Mouse (Mus musculus): Measurements from ENCODE around the gene Ficd. TPM values are rescaled to one million over a fixed set of nuclear protein-coding genes. Genes with fewer than 3 reads are reported as not detected.
A peak's percentile ranks its signal among the peaks of the same experiment; 100 is the strongest.

Ficd gene
- polyA plus RNA-seq (2015; fragmentation: Nextera tagmentation; extraction: Ambion mirVana): 6.1 and 7.0 TPM in 2 replicates

DNA sequence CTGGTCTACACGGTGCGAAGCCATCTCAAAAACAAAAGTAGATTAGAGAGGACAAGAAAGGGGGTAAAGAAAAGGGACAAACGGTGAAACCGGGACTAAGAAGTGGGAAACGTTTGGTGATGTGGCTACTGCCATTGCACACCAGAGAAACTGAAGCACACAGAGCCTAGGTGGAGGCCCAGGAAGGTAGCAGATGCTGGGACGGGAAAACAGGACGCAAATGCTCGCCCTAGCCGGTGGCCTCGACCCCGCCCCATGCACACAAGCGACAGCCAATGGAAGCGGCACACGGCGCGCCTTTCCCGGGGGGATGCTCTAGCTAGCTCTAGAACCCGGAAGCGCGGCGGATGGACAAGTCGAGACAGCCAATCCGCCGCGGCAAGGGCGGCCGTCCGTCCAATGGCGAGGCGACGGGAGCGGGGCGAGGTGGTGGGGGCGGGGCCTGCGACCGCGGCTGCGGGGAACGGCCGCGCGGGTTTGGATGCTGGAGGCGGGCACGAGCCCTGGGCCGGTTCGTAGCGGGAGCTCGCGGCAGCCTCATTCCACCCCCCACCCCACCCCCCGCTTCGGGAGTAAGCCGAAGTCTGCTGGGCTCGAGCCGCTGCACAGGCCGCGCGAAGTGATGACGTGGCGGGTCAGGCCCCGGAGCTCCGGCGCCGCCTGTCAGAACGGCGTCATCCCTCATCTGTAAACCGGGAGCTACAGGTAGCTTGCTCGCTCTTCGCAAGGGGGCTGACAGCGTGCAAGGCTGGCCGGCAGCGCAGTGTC, at the start of gene Ficd:
Gene Ficd, plus strand, starts transcription at position 459 of the 768 bp plus-strand sequence.
- Histone ChIP-seq H3K9me3 (ENCODE audit: low read length) (no peaks in the 10 kb centered on the region), H3K36me3 (ENCODE audit: insufficient read depth, low read length) (peaks cover 30% of the 10 kb centered on the region), H3K4me2 (replicated peaks; ENCODE audit: low read depth, low read length) (peak within 1 kb of the TSS; percentile 95), H3K9ac (replicated peaks; ENCODE audit: low read length) (peak within 1 kb of the TSS; percentile 83), H3K4me1 (ENCODE audit: insufficient read depth, low read length) (peaks cover 22% of the 10 kb centered on the region), H3K27me3 (ENCODE audit: insufficient read depth, low read length) (no peaks in the 10 kb centered on the region), H3K27ac (ENCODE audit: low read length) (peak within 1 kb of the TSS; percentile 93), H3K4me3 (ENCODE audit: low read length) (peak within 1 kb of the TSS; percentile 75)
- WGBS: under 1% methylated on average over 71 of the region's 71 CpGs
- ATAC-seq (ENCODE audit: low FRiP score, low TSS enrichment): peak; percentile 97

DNA sequence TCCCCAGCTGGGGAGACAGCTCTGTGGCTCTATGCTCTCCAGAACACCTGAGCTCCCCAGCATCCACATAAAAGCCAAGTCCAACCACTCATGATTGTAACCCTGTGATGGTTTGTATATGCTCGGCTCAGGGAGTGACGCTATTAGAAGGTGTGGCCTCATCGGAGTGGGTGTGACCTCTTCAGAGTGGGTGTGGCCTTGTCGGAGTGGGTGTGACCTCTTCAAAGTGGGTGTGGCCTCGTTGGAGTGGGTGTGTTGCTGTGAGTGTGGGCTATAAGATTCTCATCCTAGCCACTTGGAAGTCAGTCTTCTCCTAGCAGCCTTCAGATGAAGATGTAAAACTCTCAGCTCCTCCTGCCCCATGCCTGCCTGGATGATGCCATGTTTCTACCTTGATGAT, 48.1 kb upstream of the Ficd start:
- H3K9ac ChIP-seq (replicated peaks; ENCODE audit: low read length): no peak overlapping the region
- no peak for ATAC-seq (ENCODE audit: low FRiP score, low TSS enrichment)
- no peaks in the 10 kb centered on the region for H3K36me3 ChIP-seq (ENCODE audit: insufficient read depth, low read length)
- H3K4me3 ChIP-seq (ENCODE audit: low read length): no peak overlapping the region
- H3K27me3 ChIP-seq (ENCODE audit: insufficient read depth, low read length): no peaks in the 10 kb centered on the region
- 83% methylated on average over 5 of the region's 5 CpGs for WGBS
- no peaks in the 10 kb centered on the region for H3K9me3 ChIP-seq (ENCODE audit: low read length)
- no peak overlapping the region for H3K4me2 ChIP-seq (replicated peaks; ENCODE audit: low read depth, low read length)
- no peaks in the 10 kb centered on the region for H3K4me1 ChIP-seq (ENCODE audit: insufficient read depth, low read length)
- no peak overlapping the region for H3K27ac ChIP-seq (ENCODE audit: low read length)

DNA sequence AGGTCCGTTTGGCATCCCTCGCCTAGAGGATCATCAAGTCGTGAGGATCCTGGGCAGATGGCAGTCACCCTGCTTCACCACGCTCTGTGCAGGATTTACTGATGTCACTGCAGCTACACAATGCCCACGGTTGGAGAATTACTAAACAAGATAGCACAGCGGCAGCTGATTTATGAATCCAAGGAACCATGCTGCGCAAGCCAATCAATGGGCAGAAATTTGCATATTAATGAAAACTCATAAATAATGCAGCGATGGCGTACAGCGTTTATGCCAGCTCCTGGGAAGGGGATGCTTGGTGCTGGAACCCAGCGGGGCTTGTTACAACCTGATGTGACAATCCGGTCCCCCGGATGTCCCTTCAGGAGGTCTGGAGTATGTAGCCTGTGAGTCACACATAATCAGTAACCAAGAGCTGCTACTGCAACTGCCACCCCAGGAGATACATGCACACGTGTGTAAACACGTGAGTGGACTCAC, 45.5 kb upstream of the Ficd start:
- no peak overlapping the region for H3K27ac ChIP-seq (ENCODE audit: low read length)
- peaks cover 5% of the 10 kb centered on the region; the same call in 1 of the 2 replicates for H3K9me3 ChIP-seq (ENCODE audit: low read length)
- H3K4me2 ChIP-seq (replicated peaks; ENCODE audit: low read depth, low read length): no peak overlapping the region
- no peak overlapping the region for H3K9ac ChIP-seq (replicated peaks; ENCODE audit: low read length)
- 77% methylated on average over 15 of the region's 15 CpGs for WGBS
- H3K4me1 ChIP-seq (ENCODE audit: insufficient read depth, low read length): 0 out of 2 replicates have a peak, but pooled peaks cover 7% of the 10 kb centered on the region
- H3K36me3 ChIP-seq (ENCODE audit: insufficient read depth, low read length): no peaks in the 10 kb centered on the region
- H3K27me3 ChIP-seq (ENCODE audit: insufficient read depth, low read length): no peaks in the 10 kb centered on the region
- no peak for ATAC-seq (ENCODE audit: low FRiP score, low TSS enrichment)
- H3K4me3 ChIP-seq (ENCODE audit: low read length): no peak overlapping the region

DNA sequence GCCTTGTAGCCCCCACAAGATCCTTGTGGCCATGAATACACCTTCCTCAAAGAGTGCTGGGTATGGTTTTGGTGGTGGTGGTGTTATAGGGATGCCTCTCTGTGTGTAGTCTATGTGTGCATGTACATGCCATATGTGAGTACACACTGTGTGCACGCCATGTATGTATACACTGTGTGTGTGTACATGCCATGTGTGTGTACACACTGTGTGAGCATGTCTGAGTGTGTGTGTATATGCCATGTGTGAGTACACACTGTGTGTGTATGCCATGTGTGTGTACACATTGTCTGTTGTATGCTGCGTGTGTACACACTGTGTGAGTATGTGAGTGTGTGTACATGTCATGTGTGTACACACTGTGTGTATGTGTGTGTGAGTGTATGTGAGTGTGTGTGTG, 44.7 kb upstream of the Ficd start:
- Histone ChIP-seq H3K36me3 (ENCODE audit: insufficient read depth, low read length) (no peaks in the 10 kb centered on the region), H3K4me2 (replicated peaks; ENCODE audit: low read depth, low read length) (no peak overlapping the region), H3K4me1 (ENCODE audit: insufficient read depth, low read length) (0 out of 2 replicates have a peak, but pooled peaks cover 7% of the 10 kb centered on the region), H3K27ac (ENCODE audit: low read length) (no peak overlapping the region), H3K27me3 (ENCODE audit: insufficient read depth, low read length) (no peaks in the 10 kb centered on the region), H3K4me3 (ENCODE audit: low read length) (no peak overlapping the region), H3K9ac (replicated peaks; ENCODE audit: low read length) (no peak overlapping the region), H3K9me3 (ENCODE audit: low read length) (peaks cover 5% of the 10 kb centered on the region; the same call in 1 of the 2 replicates)
- 95% methylated on average over 2 of the region's 2 CpGs for WGBS
- peak; percentile 49; the same call in 1 of the 2 replicates for ATAC-seq (ENCODE audit: low FRiP score, low TSS enrichment)

DNA sequence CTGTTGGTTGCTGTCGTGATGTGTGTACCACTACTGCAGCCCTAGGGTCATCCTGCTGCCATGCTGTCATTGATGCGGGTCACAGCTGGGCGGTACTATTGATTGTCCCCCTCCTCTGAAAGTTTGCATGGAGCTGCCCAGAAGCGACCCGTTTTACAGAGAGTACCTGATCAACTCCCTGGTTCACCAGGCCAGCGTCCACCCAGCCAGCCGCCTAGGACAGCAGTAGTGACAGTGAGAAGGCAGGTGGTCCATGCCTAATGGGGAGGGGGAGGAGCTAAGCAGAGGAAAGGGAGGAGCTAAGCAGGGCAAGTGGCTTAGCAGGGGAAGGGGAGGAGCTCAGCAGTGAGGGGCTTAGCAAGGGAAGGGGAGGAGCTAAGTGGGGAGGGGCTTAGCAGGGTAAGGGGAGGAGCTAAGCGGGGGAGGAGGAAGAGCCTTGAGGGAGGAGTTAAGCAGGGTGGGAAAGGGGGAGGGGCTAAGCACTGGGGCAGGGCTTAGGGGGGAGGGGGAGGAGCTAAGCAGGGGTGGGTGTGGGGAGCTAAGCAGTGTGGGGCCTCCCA, 42.3 kb upstream of the Ficd start:
- no peaks in the 10 kb centered on the region for H3K27me3 ChIP-seq (ENCODE audit: insufficient read depth, low read length)
- no peak overlapping the region for H3K4me3 ChIP-seq (ENCODE audit: low read length)
- no peak overlapping the region for H3K9ac ChIP-seq (replicated peaks; ENCODE audit: low read length)
- no peaks in the 10 kb centered on the region for H3K36me3 ChIP-seq (ENCODE audit: insufficient read depth, low read length)
- H3K4me2 ChIP-seq (replicated peaks; ENCODE audit: low read depth, low read length): no peak overlapping the region
- no peak for ATAC-seq (ENCODE audit: low FRiP score, low TSS enrichment)
- no peak overlapping the region for H3K27ac ChIP-seq (ENCODE audit: low read length)
- H3K4me1 ChIP-seq (ENCODE audit: insufficient read depth, low read length): 0 out of 2 replicates have a peak, but pooled peaks cover 7% of the 10 kb centered on the region
- WGBS: 92% methylated on average over 7 of the region's 8 CpGs
- peaks cover 5% of the 10 kb centered on the region; the same call in 1 of the 2 replicates for H3K9me3 ChIP-seq (ENCODE audit: low read length)

DNA sequence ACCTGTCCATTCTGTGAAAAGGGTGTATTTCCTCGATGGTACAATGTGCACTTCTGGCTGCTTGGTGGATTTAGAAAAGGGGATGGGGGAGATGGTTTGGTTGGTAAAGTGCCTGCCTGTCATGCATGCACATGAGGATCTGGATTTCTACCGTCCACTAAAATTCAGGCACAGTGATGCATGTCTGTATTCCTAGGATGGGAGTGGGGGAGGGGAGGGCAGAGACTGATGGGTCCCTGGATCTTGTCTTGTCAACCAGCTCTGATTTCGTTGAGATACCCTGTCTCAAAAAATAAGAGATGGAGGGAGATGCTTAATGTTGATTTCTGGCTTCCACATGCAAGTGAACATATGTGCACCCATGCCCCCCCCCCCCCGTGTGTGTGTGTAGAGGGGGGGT, 41.6 kb upstream of the Ficd start:
- WGBS: 55% methylated on average over 4 of the region's 4 CpGs
- Histone ChIP-seq H3K4me3 (ENCODE audit: low read length) (no peak overlapping the region), H3K36me3 (ENCODE audit: insufficient read depth, low read length) (no peaks in the 10 kb centered on the region), H3K27ac (ENCODE audit: low read length) (no peak overlapping the region), H3K27me3 (ENCODE audit: insufficient read depth, low read length) (no peaks in the 10 kb centered on the region), H3K4me2 (replicated peaks; ENCODE audit: low read depth, low read length) (no peak overlapping the region), H3K9ac (replicated peaks; ENCODE audit: low read length) (no peak overlapping the region), H3K9me3 (ENCODE audit: low read length) (peaks cover 5% of the 10 kb centered on the region; the same call in 1 of the 2 replicates), H3K4me1 (ENCODE audit: insufficient read depth, low read length) (0 out of 2 replicates have a peak, but pooled peaks cover 7% of the 10 kb centered on the region)
- ATAC-seq (ENCODE audit: low FRiP score, low TSS enrichment): no peak

DNA sequence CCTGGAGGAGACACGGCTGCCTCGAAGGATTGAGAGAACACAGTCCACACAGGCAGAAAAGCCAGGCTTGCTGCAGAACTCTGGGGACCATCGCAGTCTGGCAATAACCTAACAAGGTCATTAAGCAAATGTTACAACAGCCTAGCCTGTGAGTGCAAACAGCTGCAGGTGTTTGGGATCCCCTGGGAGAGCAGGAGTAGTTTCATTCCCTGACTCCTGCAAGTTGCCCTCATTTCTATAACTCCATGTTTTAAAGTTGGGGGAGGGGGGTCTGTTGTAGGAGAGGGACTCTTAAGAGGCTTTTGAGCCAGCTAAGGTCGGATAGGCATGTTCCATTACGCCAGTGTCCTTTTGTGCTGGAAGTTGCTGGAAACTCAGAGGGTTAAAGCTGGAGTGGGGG, 41.2 kb upstream of the Ficd start:
- Histone ChIP-seq H3K27me3 (ENCODE audit: insufficient read depth, low read length) (no peaks in the 10 kb centered on the region), H3K9me3 (ENCODE audit: low read length) (peaks cover 5% of the 10 kb centered on the region; the same call in 1 of the 2 replicates), H3K36me3 (ENCODE audit: insufficient read depth, low read length) (no peaks in the 10 kb centered on the region), H3K27ac (ENCODE audit: low read length) (no peak overlapping the region), H3K9ac (replicated peaks; ENCODE audit: low read length) (no peak overlapping the region), H3K4me3 (ENCODE audit: low read length) (no peak overlapping the region), H3K4me1 (ENCODE audit: insufficient read depth, low read length) (0 out of 2 replicates have a peak, but pooled peaks cover 7% of the 10 kb centered on the region), H3K4me2 (replicated peaks; ENCODE audit: low read depth, low read length) (no peak overlapping the region)
- ATAC-seq (ENCODE audit: low FRiP score, low TSS enrichment): no peak
- WGBS: 21% methylated on average over 5 of the region's 5 CpGs

DNA sequence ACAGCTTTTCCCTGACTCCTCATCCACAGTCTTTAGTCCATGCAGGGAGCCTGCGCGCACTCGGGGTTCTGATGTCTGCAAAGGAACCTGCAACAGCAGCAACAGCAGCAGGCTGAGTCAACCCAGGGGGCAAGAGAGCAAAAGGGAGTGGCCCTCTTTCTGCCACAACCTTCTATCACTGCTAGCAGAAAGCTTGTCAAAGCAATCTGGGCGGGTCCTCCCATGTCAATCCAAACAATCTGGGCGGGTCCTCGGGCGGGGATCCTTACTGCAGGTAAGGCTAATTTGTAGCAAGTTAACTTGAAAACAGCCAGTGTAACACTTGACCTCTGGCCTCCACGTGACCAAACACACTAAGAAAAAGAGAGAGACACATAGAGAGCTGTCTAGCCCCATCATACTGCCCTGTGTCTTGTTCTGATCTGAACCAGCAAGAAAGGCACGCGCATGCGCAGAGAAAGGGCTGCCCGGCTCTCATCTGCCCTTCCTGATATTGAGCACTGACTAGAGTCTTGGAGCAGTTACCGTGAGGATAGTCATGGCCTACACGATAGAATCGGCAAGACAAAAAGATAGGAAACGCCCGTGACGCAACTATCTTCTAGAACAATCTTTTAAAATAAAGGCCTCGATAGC, 35.1 kb upstream of the Ficd start:
- Histone ChIP-seq H3K36me3 (ENCODE audit: insufficient read depth, low read length) (no peaks in the 10 kb centered on the region), H3K27me3 (ENCODE audit: insufficient read depth, low read length) (no peaks in the 10 kb centered on the region), H3K27ac (ENCODE audit: low read length) (no peak overlapping the region), H3K4me2 (replicated peaks; ENCODE audit: low read depth, low read length) (no peak overlapping the region), H3K4me3 (ENCODE audit: low read length) (no peak overlapping the region), H3K4me1 (ENCODE audit: insufficient read depth, low read length) (0 out of 2 replicates have a peak, but pooled peaks cover 3% of the 10 kb centered on the region), H3K9me3 (ENCODE audit: low read length) (no peaks in the 10 kb centered on the region), H3K9ac (replicated peaks; ENCODE audit: low read length) (no peak overlapping the region)
- 79% methylated on average over 19 of the region's 19 CpGs for WGBS
- no peak for ATAC-seq (ENCODE audit: low FRiP score, low TSS enrichment)

DNA sequence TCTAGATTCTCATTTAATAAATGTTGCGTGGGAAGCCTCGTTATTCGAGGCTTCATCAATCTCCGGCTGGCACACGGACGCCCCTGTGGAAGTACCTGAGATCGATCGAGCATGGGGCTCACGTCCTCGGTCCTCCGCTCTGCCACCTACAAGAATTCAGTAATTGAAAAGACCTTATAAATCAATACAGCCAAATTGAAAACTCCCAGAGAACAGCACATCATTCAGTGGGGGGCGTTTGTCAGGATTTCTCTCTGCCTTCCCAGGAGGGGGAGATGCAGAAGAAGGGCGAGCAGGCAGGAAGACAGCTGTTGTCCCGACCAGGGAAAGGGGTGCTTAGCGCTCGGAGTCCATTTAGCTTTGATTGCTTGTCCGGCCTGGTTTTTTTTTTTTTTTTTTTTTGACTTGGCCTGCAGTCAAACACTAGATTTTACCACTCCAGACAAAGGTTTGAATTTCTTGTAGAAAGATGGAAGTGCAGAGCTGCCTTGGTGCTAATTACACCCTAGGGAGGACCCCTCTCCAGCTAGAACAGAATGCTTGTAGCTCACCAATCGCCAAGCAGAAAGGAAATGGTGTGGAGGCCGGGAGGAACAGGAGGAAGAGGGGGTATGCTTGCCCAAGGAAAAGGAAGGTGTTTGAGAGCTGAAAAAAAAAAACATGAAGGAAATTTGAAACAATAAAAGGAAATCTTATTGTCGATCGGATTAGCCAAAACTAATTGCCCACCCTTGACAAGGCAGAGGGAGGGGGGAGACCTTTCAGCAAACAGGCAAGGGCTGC, 31.6 kb upstream of the Ficd start:
- ATAC-seq (ENCODE audit: low FRiP score, low TSS enrichment): no peak
- 29% methylated on average over 21 of the region's 21 CpGs for WGBS

More for the DNA sequence above, 31.6 kb upstream of the Ficd start:
- H3K9ac ChIP-seq (replicated peaks; ENCODE audit: low read length): 0 out of 2 replicates have a peak overlapping the region, but pooled peaks have one; percentile 11
- no peaks in the 10 kb centered on the region for H3K36me3 ChIP-seq (ENCODE audit: insufficient read depth, low read length)
- no peaks in the 10 kb centered on the region for H3K27me3 ChIP-seq (ENCODE audit: insufficient read depth, low read length)
- peak overlapping the region; percentile 12; the same call in 1 of the 2 replicates for H3K4me2 ChIP-seq (replicated peaks; ENCODE audit: low read depth, low read length)
- peak overlapping the region; percentile 56; the same call in 1 of the 2 replicates for H3K27ac ChIP-seq (ENCODE audit: low read length)
- 0 out of 2 replicates have a peak, but pooled peaks cover 3% of the 10 kb centered on the region for H3K4me1 ChIP-seq (ENCODE audit: insufficient read depth, low read length)
- H3K9me3 ChIP-seq (ENCODE audit: low read length): no peaks in the 10 kb centered on the region
- H3K4me3 ChIP-seq (ENCODE audit: low read length): no peak overlapping the region

Measured in kidney, embryonic 16.5 days (tissue).